Mouse (Mus musculus): ENCODE data around the gene Nckap1. TPM values are rescaled to one million over a fixed set of nuclear protein-coding genes. Genes with fewer than 3 reads are reported as not detected.
"Not testable (repeated sequence)": the region's sequence is repeated elsewhere in the genome, so short reads cannot be mapped to it uniquely, and the experiment has no call there.

The Nckap1 gene
- polyA plus RNA-seq, 1 experiment from 2014 or later = 9.0 TPM

GRCm38 (mm10) chr2:80542801-80543200 lies 38.4 kb downstream of the Nckap1 start:
- Histone ChIP-seq H3K9me3 (replicated peaks; ENCODE audit: control insufficient read depth, low read length) (no peaks in the 10 kb centered on the region), H3K4me2 (ENCODE audit: low read depth, low read length) (no peak overlapping the region), H3K4me3 (ENCODE audit: low read depth, low read length) (no peak overlapping the region), H3K4me1 (ENCODE audit: control insufficient read depth, low read depth, low read length) (no peaks in the 10 kb centered on the region), H3K9ac (ENCODE audit: low read depth, low read length) (no peak overlapping the region), H3K27me3 (ENCODE audit: control insufficient read depth, insufficient read depth, low read depth, low read length) (no peaks in the 10 kb centered on the region), H3K27ac (ENCODE audit: low read length) (no peak overlapping the region), H3K36me3 (ENCODE audit: control insufficient read depth, insufficient read depth) (peaks cover 5% of the 10 kb centered on the region)
- ATAC-seq (ENCODE audit: low read depth) = no peak
- 75% methylated on average over 5 of the region's 5 CpGs for WGBS (ENCODE audit: insufficient replicate concordance)

GRCm38 (mm10) chr2:80537156-80537555 lies 44.0 kb downstream of the Nckap1 start:
- no peak for ATAC-seq (ENCODE audit: low read depth)
- no peaks in the 10 kb centered on the region for H3K4me1 ChIP-seq (ENCODE audit: control insufficient read depth, low read depth, low read length)
- no peaks in the 10 kb centered on the region for H3K9me3 ChIP-seq (replicated peaks; ENCODE audit: control insufficient read depth, low read length)
- no peak overlapping the region for H3K4me2 ChIP-seq (ENCODE audit: low read depth, low read length)
- no peak overlapping the region for H3K9ac ChIP-seq (ENCODE audit: low read depth, low read length)
- no peaks in the 10 kb centered on the region for H3K27me3 ChIP-seq (ENCODE audit: control insufficient read depth, insufficient read depth, low read depth, low read length)
- H3K36me3 ChIP-seq (ENCODE audit: control insufficient read depth, insufficient read depth) = peaks cover 7% of the 10 kb centered on the region
- H3K4me3 ChIP-seq (ENCODE audit: low read depth, low read length) = no peak overlapping the region
- no peak overlapping the region for H3K27ac ChIP-seq (ENCODE audit: low read length)
- WGBS (ENCODE audit: insufficient replicate concordance) = 54% methylated on average over 3 of the region's 3 CpGs

GRCm38 (mm10) chr2:80536608-80537007 lies 44.6 kb downstream of the Nckap1 start:
- no peak overlapping the region for H3K27ac ChIP-seq (ENCODE audit: low read length)
- H3K4me1 ChIP-seq (ENCODE audit: control insufficient read depth, low read depth, low read length) = no peaks in the 10 kb centered on the region
- H3K9ac ChIP-seq (ENCODE audit: low read depth, low read length) = no peak overlapping the region
- H3K27me3 ChIP-seq (ENCODE audit: control insufficient read depth, insufficient read depth, low read depth, low read length) = no peaks in the 10 kb centered on the region
- H3K9me3 ChIP-seq (replicated peaks; ENCODE audit: control insufficient read depth, low read length) = no peaks in the 10 kb centered on the region
- 42% methylated on average over 2 of the region's 2 CpGs for WGBS (ENCODE audit: insufficient replicate concordance)
- peaks cover 7% of the 10 kb centered on the region for H3K36me3 ChIP-seq (ENCODE audit: control insufficient read depth, insufficient read depth)
- H3K4me2 ChIP-seq (ENCODE audit: low read depth, low read length) = no peak overlapping the region
- ATAC-seq (ENCODE audit: low read depth) = no peak
- H3K4me3 ChIP-seq (ENCODE audit: low read depth, low read length) = no peak overlapping the region

DNA sequence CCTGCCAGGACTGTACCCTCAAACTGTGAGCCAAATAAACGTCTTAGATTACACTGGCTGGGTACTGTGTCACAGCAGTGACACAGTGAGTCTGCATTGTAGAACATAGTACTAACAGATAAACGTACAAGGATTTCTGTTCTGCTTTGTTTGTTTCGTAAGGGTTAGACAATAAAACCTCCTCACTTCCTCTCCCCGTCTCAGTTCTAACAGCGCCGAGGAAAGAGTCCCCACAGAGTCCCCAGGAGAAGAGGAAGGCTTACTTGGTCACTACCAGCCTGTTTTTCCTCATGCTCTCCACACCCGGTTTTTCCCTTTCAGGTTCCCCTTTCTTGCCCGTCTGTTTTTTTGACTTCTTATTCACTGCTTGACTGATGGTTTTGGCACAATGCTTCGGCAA lies 56.9 kb downstream of the Nckap1 start:
- no peak for ATAC-seq (ENCODE audit: low read depth)
- Histone ChIP-seq H3K27ac (ENCODE audit: low read length) (no peak overlapping the region), H3K9ac (ENCODE audit: low read depth, low read length) (no peak overlapping the region), H3K27me3 (ENCODE audit: control insufficient read depth, insufficient read depth, low read depth, low read length) (no peaks in the 10 kb centered on the region), H3K9me3 (replicated peaks; ENCODE audit: control insufficient read depth, low read length) (no peaks in the 10 kb centered on the region), H3K4me3 (ENCODE audit: low read depth, low read length) (no peak overlapping the region), H3K36me3 (ENCODE audit: control insufficient read depth, insufficient read depth) (peaks cover 15% of the 10 kb centered on the region), H3K4me2 (ENCODE audit: low read depth, low read length) (no peak overlapping the region), H3K4me1 (ENCODE audit: control insufficient read depth, low read depth, low read length) (no peaks in the 10 kb centered on the region)
- WGBS (ENCODE audit: insufficient replicate concordance) = 54% methylated on average over 9 of the region's 9 CpGs

GRCm38 (mm10) chr2:80506051-80506802 lies 75.0 kb downstream of the Nckap1 start:
- no peak for ATAC-seq (ENCODE audit: low read depth)
- H3K4me1 ChIP-seq (ENCODE audit: control insufficient read depth, low read depth, low read length) = no peaks in the 10 kb centered on the region
- H3K4me3 ChIP-seq (ENCODE audit: low read depth, low read length) = no peak overlapping the region
- H3K4me2 ChIP-seq (ENCODE audit: low read depth, low read length) = no peak overlapping the region
- no peaks in the 10 kb centered on the region for H3K27me3 ChIP-seq (ENCODE audit: control insufficient read depth, insufficient read depth, low read depth, low read length)
- 68% methylated on average over 7 of the region's 7 CpGs for WGBS (ENCODE audit: insufficient replicate concordance)
- H3K9ac ChIP-seq (ENCODE audit: low read depth, low read length) = no peak overlapping the region
- H3K9me3 ChIP-seq (replicated peaks; ENCODE audit: control insufficient read depth, low read length) = no peaks in the 10 kb centered on the region
- H3K27ac ChIP-seq (ENCODE audit: low read length) = no peak overlapping the region
- peaks cover 3% of the 10 kb centered on the region for H3K36me3 ChIP-seq (ENCODE audit: control insufficient read depth, insufficient read depth)

DNA sequence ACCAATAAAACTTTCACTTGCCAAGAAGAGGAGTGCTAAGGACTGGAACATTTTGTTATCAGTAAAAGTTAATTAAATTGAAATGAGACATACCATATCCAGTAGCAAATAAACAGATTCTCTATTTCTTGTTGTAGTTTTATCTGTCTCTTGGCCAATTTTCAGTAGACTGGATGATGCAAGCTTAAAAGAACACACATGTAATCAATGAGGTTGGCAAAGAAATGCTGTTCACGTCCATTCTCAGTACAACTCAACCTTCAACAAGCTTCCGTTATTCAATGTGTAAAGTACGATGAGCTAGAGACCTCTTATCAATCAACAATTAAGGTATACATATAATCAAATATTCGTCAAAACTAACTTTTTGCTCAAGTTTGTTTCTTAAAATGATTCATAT lies 79.0 kb downstream of the Nckap1 start:
- Histone ChIP-seq H3K27ac (ENCODE audit: low read length) (no peak overlapping the region), H3K9ac (ENCODE audit: low read depth, low read length) (no peak overlapping the region), H3K36me3 (ENCODE audit: control insufficient read depth, insufficient read depth) (no peaks in the 10 kb centered on the region), H3K27me3 (ENCODE audit: control insufficient read depth, insufficient read depth, low read depth, low read length) (no peaks in the 10 kb centered on the region), H3K4me1 (ENCODE audit: control insufficient read depth, low read depth, low read length) (no peaks in the 10 kb centered on the region), H3K9me3 (replicated peaks; ENCODE audit: control insufficient read depth, low read length) (no peaks in the 10 kb centered on the region), H3K4me3 (ENCODE audit: low read depth, low read length) (no peak overlapping the region), H3K4me2 (ENCODE audit: low read depth, low read length) (no peak overlapping the region)
- 79% methylated on average over 4 of the region's 4 CpGs for WGBS (ENCODE audit: insufficient replicate concordance)
- no peak for ATAC-seq (ENCODE audit: low read depth)

GRCm38 (mm10) chr2:80495304-80495703 lies 85.9 kb downstream of the Nckap1 start:
- H3K27me3 ChIP-seq (ENCODE audit: control insufficient read depth, insufficient read depth, low read depth, low read length); H3K4me2 ChIP-seq (ENCODE audit: low read depth, low read length); H3K9me3 ChIP-seq (replicated peaks; ENCODE audit: control insufficient read depth, low read length); H3K36me3 ChIP-seq (ENCODE audit: control insufficient read depth, insufficient read depth); H3K9ac ChIP-seq (ENCODE audit: low read depth, low read length); H3K27ac ChIP-seq (ENCODE audit: low read length); ATAC-seq (ENCODE audit: low read depth); H3K4me1 ChIP-seq (ENCODE audit: control insufficient read depth, low read depth, low read length); H3K4me3 ChIP-seq (ENCODE audit: low read depth, low read length): not testable (repeated sequence)
- WGBS (ENCODE audit: insufficient replicate concordance) = 67% methylated on average over 7 of the region's 7 CpGs

DNA sequence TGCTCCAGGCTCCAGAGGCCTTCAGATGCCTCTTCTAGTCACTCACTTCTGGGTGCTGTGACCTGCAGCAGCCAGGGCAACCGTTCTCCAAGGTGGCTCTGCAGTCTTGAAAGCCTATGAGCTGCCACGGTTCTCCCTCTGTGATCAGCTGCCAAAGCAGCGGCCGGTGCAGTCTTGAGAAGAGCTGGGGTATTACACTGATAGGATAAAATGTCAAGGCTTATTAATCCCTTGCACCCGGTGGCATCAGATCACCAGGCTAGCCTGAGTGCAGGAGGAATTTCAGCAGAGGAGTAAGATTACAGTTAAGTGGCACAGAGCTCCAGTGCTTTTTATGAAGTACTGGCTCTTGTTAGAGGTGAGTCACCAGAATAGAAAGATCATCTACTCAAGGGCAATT lies 94.3 kb downstream of the Nckap1 start:
- ATAC-seq (ENCODE audit: low read depth) = no peak
- WGBS (ENCODE audit: insufficient replicate concordance) = 59% methylated on average over 5 of the region's 5 CpGs
- no peaks in the 10 kb centered on the region for H3K27me3 ChIP-seq (ENCODE audit: control insufficient read depth, insufficient read depth, low read depth, low read length)

DNA sequence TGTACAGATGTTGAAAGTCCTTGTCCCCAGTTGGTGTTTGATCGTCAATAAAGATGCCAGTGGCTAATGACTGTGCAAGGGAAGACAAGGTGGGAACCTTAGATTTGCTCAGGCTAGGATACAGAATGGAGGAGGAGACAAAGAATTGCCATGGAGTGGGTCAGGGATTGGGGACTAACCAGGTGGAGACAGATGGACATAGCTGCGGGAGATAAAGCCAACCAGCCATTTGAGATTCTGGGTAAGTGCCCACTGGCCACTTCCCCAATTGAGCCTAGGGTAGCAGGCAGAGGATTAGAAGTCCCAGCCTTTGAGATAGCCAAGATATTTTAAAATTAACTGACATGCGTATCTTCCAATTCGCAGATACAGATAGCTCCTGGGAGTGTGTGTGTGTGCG lies 96.2 kb downstream of the Nckap1 start:
- Histone ChIP-seq H3K27me3 (ENCODE audit: control insufficient read depth, insufficient read depth, low read depth, low read length) (no peaks in the 10 kb centered on the region), H3K9me3 (replicated peaks; ENCODE audit: control insufficient read depth, low read length) (no peaks in the 10 kb centered on the region), H3K4me1 (ENCODE audit: control insufficient read depth, low read depth, low read length) (no peaks in the 10 kb centered on the region), H3K27ac (ENCODE audit: low read length) (no peak overlapping the region), H3K4me3 (ENCODE audit: low read depth, low read length) (no peak overlapping the region), H3K36me3 (ENCODE audit: control insufficient read depth, insufficient read depth) (no peaks in the 10 kb centered on the region), H3K9ac (ENCODE audit: low read depth, low read length) (no peak overlapping the region), H3K4me2 (ENCODE audit: low read depth, low read length) (no peak overlapping the region)
- 76% methylated on average over 5 of the region's 5 CpGs for WGBS (ENCODE audit: insufficient replicate concordance)
- no peak for ATAC-seq (ENCODE audit: low read depth)

More for the DNA sequence above, 94.3 kb downstream of the Nckap1 start:
- no peaks in the 10 kb centered on the region for H3K36me3 ChIP-seq (ENCODE audit: control insufficient read depth, insufficient read depth)
- no peak overlapping the region for H3K4me3 ChIP-seq (ENCODE audit: low read depth, low read length)
- no peak overlapping the region for H3K27ac ChIP-seq (ENCODE audit: low read length)
- H3K4me2 ChIP-seq (ENCODE audit: low read depth, low read length) = no peak overlapping the region
- no peaks in the 10 kb centered on the region for H3K9me3 ChIP-seq (replicated peaks; ENCODE audit: control insufficient read depth, low read length)
- no peaks in the 10 kb centered on the region for H3K4me1 ChIP-seq (ENCODE audit: control insufficient read depth, low read depth, low read length)
- H3K9ac ChIP-seq (ENCODE audit: low read depth, low read length) = no peak overlapping the region
